Comparison of ENCODE assay signal across 12 mouse cellular contexts in the genomic region with DNA sequence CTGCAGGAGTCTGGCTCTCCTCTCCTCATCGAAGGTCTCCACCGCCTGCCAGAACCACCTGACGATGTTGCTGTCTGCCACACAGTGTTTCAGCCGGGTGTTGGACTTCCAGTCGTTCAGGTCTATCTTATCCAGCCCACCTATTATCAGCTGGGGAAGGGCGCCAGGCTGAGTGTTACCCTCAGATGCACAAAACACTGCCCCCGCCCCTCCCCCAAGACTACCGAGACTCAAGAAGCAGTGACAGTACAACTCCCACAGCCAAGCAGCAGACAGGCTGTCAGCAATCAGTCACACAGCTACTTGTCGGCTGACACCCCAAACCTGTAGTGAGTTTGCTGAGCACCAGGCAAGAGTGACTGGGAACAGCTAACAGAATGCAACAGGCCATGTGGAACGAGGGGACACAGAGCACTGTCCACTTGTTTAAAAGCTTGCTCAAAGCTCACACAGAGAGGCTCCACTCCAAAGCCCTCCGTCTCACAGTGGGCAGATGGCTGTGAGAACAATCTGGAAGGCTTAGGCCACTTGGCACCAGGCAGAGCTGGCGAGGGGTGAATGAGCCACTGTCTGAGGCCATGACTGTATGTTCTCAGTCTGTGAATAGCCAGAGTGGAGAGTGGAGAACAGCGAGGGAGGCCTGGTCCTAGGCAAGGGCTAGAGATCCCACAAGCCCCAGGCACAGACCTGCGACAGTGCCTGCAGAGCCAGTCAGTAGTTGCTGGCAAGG.
A peak's percentile ranks its signal among the peaks of the same experiment; 100 is the strongest.
DNase-seq lines count a peak whose midpoint lies in the region; ATAC-seq and TF ChIP-seq lines count a peak whose summit lies in the region.
"Had no signal": no experiment of that assay in that cellular context is flagged by ENCODE, and none has a peak within 500 bp of the region (broad histone marks: within the 10 kb centered on the region; RNA-seq: fewer than 3 reads in every experiment).

No protein-coding gene starts in this region.

- DNase-seq in forebrain, postnatal 0 days = peak; percentile 57
- DNase-seq in midbrain, embryonic 14.5 days = no peak
- DNase-seq in limb, embryonic 10.5 days (ENCODE audit: low spot score) = no peak
- DNase-seq in MN1 (ENCODE audit: low spot score) (no peak), adipocyte (ENCODE audit: low spot score) (no peak)
- DNase-seq: adrenal gland, postnatal 25 days had no signal

- no peaks in the 10 kb centered on the region for H3K4me1 ChIP-seq in forebrain, postnatal 0 days (ENCODE audit: insufficient read depth)
- no peaks in the 10 kb centered on the region for H3K4me1 ChIP-seq in forebrain, embryonic 12.5 days
- no peaks in the 10 kb centered on the region for H3K4me1 ChIP-seq in midbrain, embryonic 16.5 days (ENCODE audit: control insufficient read depth, insufficient read depth, low read length)
- H3K4me1 ChIP-seq in midbrain, embryonic 14.5 days (ENCODE audit: control insufficient read depth, insufficient read depth, low read length) = no peaks in the 10 kb centered on the region
- no peaks in the 10 kb centered on the region for H3K4me1 ChIP-seq in cortical plate, adult 2 months (ENCODE audit: control insufficient read depth, insufficient read depth, low read length)
- peaks cover 5% of the 10 kb centered on the region; the same call in 1 of the 2 replicates for H3K4me1 ChIP-seq in limb, embryonic 10.5 days
- H3K4me1 ChIP-seq: embryonic facial prominence, embryonic 10.5 days; liver, embryonic 15.5 days; neural tube, embryonic 15.5 days had no signal

- no peak overlapping the region for H3K4me2 ChIP-seq in forebrain, postnatal 0 days (ENCODE audit: low read depth)
- H3K4me2 ChIP-seq in forebrain, embryonic 12.5 days = no peak overlapping the region
- no peak overlapping the region for H3K4me2 ChIP-seq in midbrain, embryonic 16.5 days (ENCODE audit: low read length)
- H3K4me2 ChIP-seq in midbrain, embryonic 14.5 days (ENCODE audit: low read length) = no peak overlapping the region
- H3K4me2 ChIP-seq: liver, embryonic 15.5 days; neural tube, embryonic 15.5 days had no signal

- TF ChIP-seq CTCF in forebrain, postnatal 0 days (IDR thresholded peaks at IDR 0.05; ENCODE audit: low read depth) = no peak
- no peak for TF ChIP-seq CTCF in cortical plate, adult 2 months (IDR thresholded peaks at IDR 0.05; ENCODE audit: extremely low read depth, insufficient read depth, low read length)

- H3K27me3 ChIP-seq in forebrain, postnatal 0 days (ENCODE audit: insufficient read depth, low read length) = no peaks in the 10 kb centered on the region
- H3K27me3 ChIP-seq in forebrain, embryonic 12.5 days = no peaks in the 10 kb centered on the region
- no peaks in the 10 kb centered on the region for H3K27me3 ChIP-seq in midbrain, embryonic 16.5 days (ENCODE audit: control insufficient read depth, insufficient read depth, low read depth, low read length)
- H3K27me3 ChIP-seq in midbrain, embryonic 14.5 days (ENCODE audit: control insufficient read depth, insufficient read depth, low read length) = no peaks in the 10 kb centered on the region
- no peaks in the 10 kb centered on the region for H3K27me3 ChIP-seq in limb, embryonic 10.5 days (ENCODE audit: low read depth, poor library complexity, severe bottlenecking)
- H3K27me3 ChIP-seq: liver, embryonic 15.5 days; neural tube, embryonic 15.5 days had no signal

- peaks cover 89% of the 10 kb centered on the region for H3K36me3 ChIP-seq in forebrain, postnatal 0 days (ENCODE audit: insufficient read depth)
- peaks cover 88% of the 10 kb centered on the region for H3K36me3 ChIP-seq in forebrain, embryonic 12.5 days (replicated peaks)
- peaks cover 73% of the 10 kb centered on the region for H3K36me3 ChIP-seq in midbrain, embryonic 16.5 days (ENCODE audit: control insufficient read depth, insufficient read depth, low read length)
- H3K36me3 ChIP-seq in midbrain, embryonic 14.5 days (ENCODE audit: control insufficient read depth, insufficient read depth, low read length) = peaks cover 98% of the 10 kb centered on the region
- H3K36me3 ChIP-seq in limb, embryonic 10.5 days = peaks cover 100% of the 10 kb centered on the region

- TF ChIP-seq POLR2A in cortical plate, adult 2 months (IDR thresholded peaks at IDR 0.05; ENCODE audit: extremely low read depth, insufficient read depth, low read length) = no peak

- ATAC-seq in forebrain, postnatal 0 days = peak; percentile 82
- ATAC-seq in forebrain, embryonic 12.5 days (ENCODE audit: low FRiP score) = no peak
- ATAC-seq in midbrain, embryonic 16.5 days = peak; percentile 15; the same call in 1 of the 2 replicates
- no peak for ATAC-seq in midbrain, embryonic 14.5 days (ENCODE audit: low FRiP score, low TSS enrichment)

- no peak overlapping the region for H3K9ac ChIP-seq in forebrain, postnatal 0 days
- H3K9ac ChIP-seq in forebrain, embryonic 12.5 days = no peak overlapping the region
- no peak overlapping the region for H3K9ac ChIP-seq in midbrain, embryonic 16.5 days (ENCODE audit: low read depth, low read length)
- no peak overlapping the region for H3K9ac ChIP-seq in midbrain, embryonic 14.5 days (replicated peaks; ENCODE audit: low read length)
- H3K9ac ChIP-seq: liver, embryonic 15.5 days; neural tube, embryonic 15.5 days had no signal

- no peak overlapping the region for H3K4me3 ChIP-seq in forebrain, postnatal 0 days (ENCODE audit: low read depth, low read length)
- H3K4me3 ChIP-seq in forebrain, embryonic 12.5 days (replicated peaks) = no peak overlapping the region
- H3K4me3 ChIP-seq in midbrain, embryonic 16.5 days (ENCODE audit: low read depth, low read length) = no peak overlapping the region
- H3K4me3 ChIP-seq in midbrain, embryonic 14.5 days (replicated peaks; ENCODE audit: low read depth, low read length) = no peak overlapping the region
- H3K4me3 ChIP-seq in cortical plate, adult 2 months (ENCODE audit: insufficient read depth, low read length) = no peak overlapping the region
- H3K4me3 ChIP-seq in limb, embryonic 10.5 days = no peak overlapping the region
- H3K4me3 ChIP-seq: embryonic facial prominence, embryonic 10.5 days; liver, embryonic 15.5 days; neural tube, embryonic 15.5 days had no signal

- no peak overlapping the region for H3K27ac ChIP-seq in forebrain, postnatal 0 days (ENCODE audit: low read depth, low read length)
- H3K27ac ChIP-seq in forebrain, embryonic 12.5 days = no peak overlapping the region
- no peak overlapping the region for H3K27ac ChIP-seq in midbrain, embryonic 16.5 days (ENCODE audit: low read length)
- no peak overlapping the region for H3K27ac ChIP-seq in midbrain, embryonic 14.5 days (replicated peaks; ENCODE audit: low read depth, low read length)
- H3K27ac ChIP-seq in cortical plate, adult 2 months (ENCODE audit: insufficient read depth, low read length) = peak overlapping the region; percentile 48; the same call in 1 of the 2 replicates
- H3K27ac ChIP-seq in limb, embryonic 10.5 days = peak overlapping the region; percentile 21; the same call in 1 of the 2 replicates
- H3K27ac ChIP-seq: embryonic facial prominence, embryonic 10.5 days; liver, embryonic 15.5 days; neural tube, embryonic 15.5 days had no signal

- H3K9me3 ChIP-seq in forebrain, postnatal 0 days (ENCODE audit: low read length) = no peaks in the 10 kb centered on the region
- H3K9me3 ChIP-seq in forebrain, embryonic 12.5 days = no peaks in the 10 kb centered on the region
- no peaks in the 10 kb centered on the region for H3K9me3 ChIP-seq in midbrain, embryonic 16.5 days (replicated peaks; ENCODE audit: control insufficient read depth, low read length, poor library complexity, severe bottlenecking)
- no peaks in the 10 kb centered on the region for H3K9me3 ChIP-seq in midbrain, embryonic 14.5 days (ENCODE audit: control insufficient read depth, low read length)
- H3K9me3 ChIP-seq in limb, embryonic 10.5 days (replicated peaks) = no peaks in the 10 kb centered on the region
- H3K9me3 ChIP-seq: embryonic facial prominence, embryonic 10.5 days; liver, embryonic 15.5 days; neural tube, embryonic 15.5 days had no signal

- 75% methylated on average over 14 of the region's 14 CpGs for WGBS in forebrain, postnatal 0 days
- WGBS in forebrain, embryonic 12.5 days = 93% methylated on average over 14 of the region's 14 CpGs
- 90% methylated on average over 14 of the region's 14 CpGs for WGBS in midbrain, embryonic 16.5 days
- WGBS in midbrain, embryonic 14.5 days = 91% methylated on average over 14 of the region's 14 CpGs
- WGBS in limb, embryonic 10.5 days = 89% methylated on average over 14 of the region's 14 CpGs

Comparison
In these comparisons a context has a peak if more than half of its experiments do, and no peak if none do; other contexts are left out.
1. ATAC-seq: peak in forebrain, postnatal 0 days (single experiment) and midbrain, embryonic 16.5 days (single experiment); none in forebrain, embryonic 12.5 days (single experiment) and midbrain, embryonic 14.5 days (single experiment).
2. H3K27ac ChIP-seq: peak in cortical plate, adult 2 months (single experiment) and limb, embryonic 10.5 days (single experiment); none in forebrain, postnatal 0 days (single experiment), forebrain, embryonic 12.5 days (single experiment), midbrain, embryonic 16.5 days (single experiment) and midbrain, embryonic 14.5 days (single experiment).